Mouse (Mus musculus) MEL (cell line): ENCODE data around the gene Ext2. TPM values are rescaled to one million over a fixed set of nuclear protein-coding genes. Genes with fewer than 3 reads are reported as not detected.

ENCODE experiments used
- DNase-seq: peaks from one replicate; pipeline ENCODE4 v3.0.0; 2011; ENCODE audit warnings: low read depth, low spot score
- H3K27ac ChIP-seq: 2 replicates; pipeline ENCODE4 v1.5.1; 2012; ENCODE audit warnings: low read depth, mild to moderate bottlenecking, control low read depth, low read length, moderate library complexity; ENCODE audit not compliant: control insufficient read depth
- H3K27me3 ChIP-seq, 2 experiments: fragments of 150-350 bp in 1 of 2; sonication (generic) in 1 of 2; 2 replicates each; pipeline ENCODE4 v1.6.1; 2012; ENCODE audit warnings: low read length in 2 of 2, mild to moderate bottlenecking in 2 of 2, improper control_type of control experiment in 1 of 2, moderate library complexity in 1 of 2; ENCODE audit not compliant: insufficient read depth in 2 of 2, control insufficient read depth in 1 of 2
- H3K36me3 ChIP-seq, 2 experiments: 2 replicates each; pipeline ENCODE4 v1.6.1; 2012 to 2014; ENCODE audit warnings: low read length in 2 of 2, improper control_type of control experiment in 1 of 2, inconsistent platforms in 1 of 2, mild to moderate bottlenecking in 1 of 2; ENCODE audit not compliant: insufficient read depth in 2 of 2, control insufficient read depth in 1 of 2
- H3K4me1 ChIP-seq, 2 experiments: fragments of 150-350 bp in 1 of 2; sonication (generic) in 1 of 2; 2 replicates each; pipeline ENCODE4 v1.6.1; 2012; ENCODE audit warnings: low read length in 2 of 2, improper control_type of control experiment in 1 of 2, mild to moderate bottlenecking in 1 of 2; ENCODE audit not compliant: insufficient read depth in 2 of 2, control insufficient read depth in 1 of 2
- H3K4me3 ChIP-seq, 2 experiments: fragments of 150-350 bp in 1 of 2; sonication (generic) in 1 of 2; 2 replicates each; pipeline ENCODE4 v1.5.1; 2012; ENCODE audit warnings: low read depth in 2 of 2, low read length in 2 of 2, mild to moderate bottlenecking in 2 of 2, moderate library complexity in 2 of 2, control low read depth in 1 of 2, improper control_type of control experiment in 1 of 2; ENCODE audit not compliant: control insufficient read depth in 1 of 2, insufficient read depth in 1 of 2
- H3K79me2 ChIP-seq: 2 replicates; pipeline ENCODE4 v1.6.1; 2012; ENCODE audit warnings: mild to moderate bottlenecking, low read length, moderate library complexity; ENCODE audit not compliant: control insufficient read depth, poor library complexity, insufficient read depth
- H3K9ac ChIP-seq: 2 replicates; pipeline ENCODE4 v1.6.1; 2012; ENCODE audit warnings: low read depth, mild to moderate bottlenecking, control low read depth, low read length, moderate library complexity; ENCODE audit not compliant: control insufficient read depth, poor library complexity, severe bottlenecking
- H3K9me3 ChIP-seq: fragments of 150-350 bp; sonication (generic); replicated peaks from 2 replicates; pipeline ENCODE4 v1.6.1; 2012; ENCODE audit warnings: mild to moderate bottlenecking, low read length, improper control_type of control experiment, moderate library complexity; ENCODE audit not compliant: insufficient read depth
- BHLHE40 ChIP-seq: IDR thresholded peaks from 2 replicates; pipeline ENCODE4 v1.6.1; 2012; ENCODE audit warnings: low read depth, mild to moderate bottlenecking, inconsistent platforms, low read length, improper control_type of control experiment, borderline replicate concordance
- CHD1 ChIP-seq: IDR thresholded peaks from 2 replicates; pipeline ENCODE4 v1.6.1; 2012; ENCODE audit warnings: low read depth, mild to moderate bottlenecking, inconsistent platforms, low read length, improper control_type of control experiment
- E2F4 ChIP-seq: IDR thresholded peaks from 2 replicates; pipeline ENCODE4 v1.6.1; 2011; ENCODE audit warnings: low read depth, low read length, improper control_type of control experiment, borderline replicate concordance
- ETS1 ChIP-seq: IDR thresholded peaks from 2 replicates; pipeline ENCODE4 v1.6.1; 2012; ENCODE audit warnings: low read depth, mild to moderate bottlenecking, inconsistent platforms, low read length, improper control_type of control experiment, moderate library complexity
- GABPA ChIP-seq: IDR thresholded peaks from 2 replicates; pipeline ENCODE4 v1.6.1; 2012; ENCODE audit warnings: low read depth, mild to moderate bottlenecking, inconsistent platforms, low read length, improper control_type of control experiment, moderate library complexity
- GATA1 ChIP-seq: IDR thresholded peaks from 2 replicates; pipeline ENCODE4 v1.6.1; 2011; ENCODE audit warnings: low read depth, low read length, improper control_type of control experiment
- KAT2A ChIP-seq: conservative IDR thresholded peaks from 2 replicates; pipeline ENCODE4 v1.6.1; 2012; ENCODE audit warnings: low read depth, low read length, improper control_type of control experiment, inconsistent platforms
- MAX ChIP-seq: IDR thresholded peaks from 2 replicates; pipeline ENCODE4 v1.6.1; 2011; ENCODE audit warnings: low read length, improper control_type of control experiment
- MAZ ChIP-seq: IDR thresholded peaks from 2 replicates; pipeline ENCODE4 v1.6.1; 2012; ENCODE audit warnings: low read depth, mild to moderate bottlenecking, inconsistent platforms, low read length, improper control_type of control experiment
- MEF2A ChIP-seq: IDR thresholded peaks from 2 replicates; pipeline ENCODE4 v1.6.1; 2014; ENCODE audit warnings: low read depth, mild to moderate bottlenecking, inconsistent platforms, low read length, improper control_type of control experiment; ENCODE audit not compliant: poor library complexity, insufficient replicate concordance, severe bottlenecking; ENCODE audit errors: extremely low read depth
- MXI1 ChIP-seq: IDR thresholded peaks from 2 replicates; pipeline ENCODE4 v1.6.1; 2011; ENCODE audit warnings: mild to moderate bottlenecking, low read depth, low read length, improper control_type of control experiment
- MYB ChIP-seq: IDR thresholded peaks from 2 replicates; pipeline ENCODE4 v1.6.1; 2011; ENCODE audit warnings: mild to moderate bottlenecking, low read depth, low read length, improper control_type of control experiment
- MYC ChIP-seq: IDR thresholded peaks from 2 replicates; pipeline ENCODE4 v1.6.1; 2011; ENCODE audit warnings: low read depth, mild to moderate bottlenecking, low read length, improper control_type of control experiment, moderate library complexity
- NELFE ChIP-seq: IDR thresholded peaks from 2 replicates; pipeline ENCODE4 v1.6.1; 2011; ENCODE audit warnings: low read depth, low read length, improper control_type of control experiment
- POLR2A ChIP-seq, 2 experiments: IDR thresholded peaks; 2 replicates each; pipeline ENCODE4 v1.6.1; 2011 to 2012; ENCODE audit warnings: low read length in 2 of 2, mild to moderate bottlenecking in 2 of 2, control low read depth in 1 of 2, improper control_type of control experiment in 1 of 2, low read depth in 1 of 2, moderate library complexity in 1 of 2; ENCODE audit not compliant: control insufficient read depth in 1 of 2, insufficient read depth in 1 of 2, poor library complexity in 1 of 2
- POLR2AphosphoS5 ChIP-seq: IDR thresholded peaks from 2 replicates; pipeline ENCODE4 v1.6.1; 2012; ENCODE audit warnings: low read depth, borderline replicate concordance, mild to moderate bottlenecking, inconsistent platforms, low read length, moderate library complexity, mixed read lengths
- RAD21 ChIP-seq: IDR thresholded peaks from 2 replicates; pipeline ENCODE4 v1.6.1; 2011; ENCODE audit warnings: mild to moderate bottlenecking, low read depth, low read length, improper control_type of control experiment
- RCOR1 ChIP-seq: IDR thresholded peaks from 2 replicates; pipeline ENCODE4 v1.6.1; 2012; ENCODE audit warnings: low read depth, mild to moderate bottlenecking, inconsistent platforms, low read length, improper control_type of control experiment
- TBP ChIP-seq: IDR thresholded peaks from 2 replicates; pipeline ENCODE4 v1.8.0; 2011; ENCODE audit warnings: low read depth, low read length, improper control_type of control experiment
- TCF12 ChIP-seq: IDR thresholded peaks from 2 replicates; pipeline ENCODE4 v1.6.1; 2014; ENCODE audit warnings: low read depth, mild to moderate bottlenecking, inconsistent platforms, low read length, improper control_type of control experiment, moderate library complexity
- UBTF ChIP-seq: IDR thresholded peaks from 2 replicates; pipeline ENCODE4 v1.6.1; 2012; ENCODE audit warnings: low read depth, mild to moderate bottlenecking, inconsistent platforms, low read length, improper control_type of control experiment, moderate library complexity, borderline replicate concordance; ENCODE audit not compliant: insufficient read depth
- ZC3H11A ChIP-seq: IDR thresholded peaks from 2 replicates; pipeline ENCODE4 v1.6.1; 2012; ENCODE audit warnings: low read depth, mild to moderate bottlenecking, inconsistent platforms, low read length, improper control_type of control experiment
- ZKSCAN1 ChIP-seq: IDR thresholded peaks from 2 replicates; pipeline ENCODE4 v1.6.1; 2012; ENCODE audit warnings: low read depth, mild to moderate bottlenecking, inconsistent platforms, low read length, improper control_type of control experiment, moderate library complexity
- ZMIZ1 ChIP-seq: IDR thresholded peaks from 2 replicates; pipeline ENCODE4 v1.6.1; 2012; ENCODE audit warnings: low read depth, mild to moderate bottlenecking, inconsistent platforms, low read length, improper control_type of control experiment, moderate library complexity
- polyA plus RNA-seq, 2 experiments: library from polyadenylated mRNA; stranded (reverse) in 1 of 2; unstranded in 1 of 2; fragments of >175 nt in 1 of 2; fragments of >200 nt in 1 of 2; gene quantifications; 2 replicates each; pipeline versions ENCODE4 v1.2.1 to v1.2.4; 2012; ENCODE audit warnings: low replicate concordance in 2 of 2, low read depth in 1 of 2; ENCODE audit not compliant: insufficient read length in 2 of 2, insufficient read depth in 1 of 2, missing spikeins in 1 of 2
- total RNA-seq: library from RNA; depleted of rRNA; stranded (reverse); fragments of 300-350 nt; gene quantifications from 2 replicates; pipeline ENCODE4 v1.2.3, GENCODE M21; 2012

Gene Ext2
- total and polyA plus RNA-seq, 3 experiments = 33.7 to 66.8 TPM; not detected in 1

DNA sequence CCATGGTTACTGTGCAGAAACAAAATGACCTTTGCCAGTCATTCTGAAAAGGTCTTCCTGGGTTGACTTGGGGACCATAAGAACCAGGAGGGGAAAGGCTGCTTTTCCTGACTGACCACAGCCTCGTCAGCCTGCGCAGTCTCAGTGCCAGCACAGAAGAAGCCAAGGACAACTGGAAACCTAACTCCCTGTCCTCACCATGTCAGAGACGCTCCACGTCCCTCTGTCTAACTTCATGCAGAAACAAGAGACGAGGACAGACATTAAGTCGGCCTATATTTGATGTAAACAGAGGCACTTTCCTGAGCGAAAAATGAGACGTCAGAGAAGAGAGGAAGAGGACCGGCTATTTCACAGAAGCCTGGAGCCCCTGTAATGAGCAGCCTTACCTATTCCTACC lies 76.6 kb downstream of the Ext2 start:
- Histone ChIP-seq H3K79me2 (no peaks in the 10 kb centered on the region), H3K4me3 (no peak overlapping the region), H3K4me1 (no peaks in the 10 kb centered on the region), H3K9me3 (no peaks in the 10 kb centered on the region), H3K27ac (no peak overlapping the region)
- no peak for DNase-seq
- TF ChIP-seq TBP (no peak), GATA1 (no peak), E2F4 (no peak), MEF2A (no peak), GABPA (no peak), CHD1 (no peak), NELFE (no peak), BHLHE40 (no peak), UBTF (no peak), ZKSCAN1 (no peak)
- TF ChIP-seq, all 39 proteins: peak for 0
- H3K27me3 ChIP-seq = no peaks in the 10 kb centered on the region
- H3K9ac ChIP-seq = no peak overlapping the region
- no peaks in the 10 kb centered on the region for H3K36me3 ChIP-seq

DNA sequence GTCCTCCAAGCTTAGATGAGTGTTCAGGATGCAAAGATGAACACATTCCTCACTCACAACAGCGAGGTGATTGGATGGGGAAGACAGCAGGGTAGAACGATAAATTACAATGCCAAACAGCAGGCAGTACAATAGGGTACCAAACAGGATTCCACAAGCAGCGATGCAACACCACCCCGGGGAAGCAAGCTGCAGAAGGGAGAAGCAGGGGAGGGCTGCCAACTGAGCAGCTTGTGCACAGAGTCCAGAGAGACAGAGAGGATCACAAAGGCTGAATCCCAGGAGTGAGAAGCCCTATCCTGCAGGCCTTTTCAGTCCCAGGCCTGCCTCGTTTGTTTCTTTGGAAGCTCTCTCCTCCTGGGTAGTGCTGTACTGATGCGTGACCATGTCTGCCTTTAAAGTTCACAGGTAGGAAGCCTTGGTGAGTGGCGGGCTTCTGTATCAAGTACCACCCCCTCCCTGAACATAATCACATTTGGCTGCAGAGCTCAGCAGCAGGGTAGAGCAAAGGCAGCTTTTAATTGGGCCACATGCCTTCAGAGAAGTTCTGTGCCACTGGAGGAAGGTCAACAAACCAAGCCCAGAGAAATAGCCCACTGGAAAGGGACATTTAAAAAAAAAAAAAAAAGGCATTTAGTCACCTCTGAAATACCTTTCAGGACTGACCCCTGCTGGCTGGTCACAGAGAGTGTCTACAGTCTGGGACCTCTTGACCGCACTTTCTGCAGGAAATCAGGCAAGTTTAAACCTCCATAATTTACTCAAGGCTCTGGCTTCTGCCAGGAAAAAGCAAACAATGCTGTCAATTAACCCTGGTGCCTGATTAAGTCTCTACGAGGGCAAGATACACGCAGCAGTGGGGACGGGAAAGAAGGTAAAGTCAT lies 77.8 kb downstream of the Ext2 start:
- Histone ChIP-seq H3K27ac (no peak overlapping the region), H3K9me3 (no peaks in the 10 kb centered on the region), H3K27me3 (no peaks in the 10 kb centered on the region), H3K36me3 (no peaks in the 10 kb centered on the region), H3K4me3 (no peak overlapping the region), H3K4me1 (no peaks in the 10 kb centered on the region), H3K9ac (no peak overlapping the region), H3K79me2 (no peaks in the 10 kb centered on the region)
- no peak for TF ChIP-seq RCOR1
- TF ChIP-seq KAT2A = no peak
- no peak for TF ChIP-seq ZC3H11A
- no peak for TF ChIP-seq RAD21
- TF ChIP-seq E2F4 = no peak
- TF ChIP-seq MEF2A = no peak
- no peak for TF ChIP-seq MYC
- no peak for TF ChIP-seq POLR2A (IDR thresholded peaks at IDR 0.05; ENCODE audit: control insufficient read depth in 1 of 2, insufficient read depth in 1 of 2, low read depth in 1 of 2, low read length in 2 of 2, poor library complexity in 1 of 2)
- TF ChIP-seq MYB = no peak
- no peak for TF ChIP-seq ETS1
- no peak for TF ChIP-seq BHLHE40
- TF ChIP-seq MXI1 = no peak
- no peak for TF ChIP-seq MAZ
- TF ChIP-seq TBP = no peak
- no peak for TF ChIP-seq MAX
- no peak for TF ChIP-seq POLR2AphosphoS5
- no peak for TF ChIP-seq NELFE
- TF ChIP-seq TCF12 = no peak
- no peak for TF ChIP-seq ZMIZ1
- DNase-seq = no peak
